Mouse (Mus musculus) olfactory bulb, adult 2 months (tissue): ENCODE results near the gene Brms1.

Experiments used
- CTCF ChIP-seq: fragments of 200-500 bp; IDR thresholded peaks from 2 replicates; pipeline ENCODE4 v1.5.1; 2012; ENCODE audit warnings: low read depth, mild to moderate bottlenecking, low read length, moderate library complexity; ENCODE audit not compliant: insufficient read depth
- POLR2A ChIP-seq: fragments of 200-500 bp; IDR thresholded peaks from 2 replicates; pipeline ENCODE4 v1.6.1; 2012; ENCODE audit warnings: mild to moderate bottlenecking, low read depth, low read length, moderate library complexity; ENCODE audit not compliant: insufficient read depth

- TF ChIP-seq POLR2A, result no peak
- no peak for TF ChIP-seq CTCF
Measured at GRCm38 (mm10) chr19:5095887-5096474, 54.8 kb downstream of the Brms1 start.
